Mouse (Mus musculus) testis, adult 2 months (tissue): Measurements from ENCODE around the gene Ablim2.

Experiments used
- CTCF ChIP-seq: fragments of 200-500 bp; IDR thresholded peaks from 2 replicates; pipeline ENCODE4 v1.5.1; 2012; ENCODE audit warnings: low read depth, mild to moderate bottlenecking, inconsistent platforms, low read length, moderate library complexity; ENCODE audit not compliant: control insufficient read depth, insufficient read depth, insufficient replicate concordance
- POLR2A ChIP-seq: fragments of 200-500 bp; IDR thresholded peaks from 2 replicates; pipeline ENCODE4 v1.6.1; 2012; ENCODE audit warnings: low read depth, mild to moderate bottlenecking, inconsistent platforms, low read length, moderate library complexity; ENCODE audit not compliant: control insufficient read depth

GRCm38 (mm10) chr5:35905283-35905682, 147.6 kb downstream of the Ablim2 start:
- TF ChIP-seq CTCF (no peak), POLR2A (no peak)
